Mouse (Mus musculus): ENCODE measurements around the gene Cd163l1.
A peak's percentile ranks its signal among the peaks of the same experiment; 100 is the strongest.

- no peak for TF ChIP-seq CTCF (IDR thresholded peaks at IDR 0.05; ENCODE audit: low read depth, low read length)
- no peak for TF ChIP-seq GATA1 (IDR thresholded peaks at IDR 0.05; ENCODE audit: borderline replicate concordance, low read length)
- 0 out of 2 replicates have a peak, but pooled peaks have one; percentile 36 for TF ChIP-seq TAL1 (conservative IDR thresholded peaks at IDR 0.05; ENCODE audit: low read depth, low read length)
- TF ChIP-seq GATA2 (IDR thresholded peaks at IDR 0.05; ENCODE audit: borderline replicate concordance, low read depth, low read length): no peak
Observed at GRCm38 (mm10) chr7:140206904-140207303, 11.2 kb upstream of the Cd163l1 start.
